Mouse (Mus musculus): ENCODE data around the gene C3ar1.

- no peak for TF ChIP-seq CTCF (IDR thresholded peaks at IDR 0.05)
- no peak for TF ChIP-seq POLR2A (IDR thresholded peaks at IDR 0.05; ENCODE audit: insufficient read depth, low read depth, low read length)
- TF ChIP-seq EP300 (IDR thresholded peaks at IDR 0.05; ENCODE audit: insufficient read depth, low read depth, low read length) = no peak
Observed at GRCm38 (mm10) chr6:122881287-122881686, 25.3 kb upstream of the C3ar1 start.

Measured in heart, adult 2 months (tissue).